Comparison of ENCODE assay signal across 8 mouse cellular contexts in genomic region chr17:24886134-24886931, GRCm38 (mm10). TPM values are rescaled to one million over a fixed set of nuclear protein-coding genes. Genes with fewer than 3 reads are reported as not detected.
DNase-seq lines count a peak whose midpoint lies in the region; ATAC-seq and TF ChIP-seq lines count a peak whose summit lies in the region.

Nubp2 (minus strand) TSS chr17:24886349.
Spsb3 (plus strand) TSS chr17:24886643.

- CTCF ChIA-PET in Patski (lab: Charles Lee): no interaction called here

- DNase-seq in Patski (ENCODE audit: low read depth, low spot score): peak; percentile 97
- DNase-seq in cerebellum, postnatal 14 days: peak; percentile 99
- peak; percentile 94 to 99 for DNase-seq in frontal cortex, postnatal 14 days (ENCODE audit: low spot score in 2 of 2)
- peak; percentile 93 for DNase-seq in layer of hippocampus, postnatal 25 days (ENCODE audit: extremely low spot score in 1 of 2, low spot score in 1 of 2)
- peak; percentile 100 for DNase-seq in lung, postnatal 25 days (ENCODE audit: low spot score)
- peak; percentile 97 for DNase-seq in retina, embryonic 14.5 days (ENCODE audit: low spot score)
- peak; percentile 98 for DNase-seq in thymus, postnatal 4 days

- H3K4me3 ChIP-seq in hindbrain, embryonic 13.5 days: peak within 1 kb of the TSS; percentile 92

- under 1% methylated on average over 69 of the region's 69 CpGs for WGBS in hindbrain, embryonic 13.5 days

- H3K4me1 ChIP-seq in hindbrain, embryonic 13.5 days (replicated peaks): peaks cover 39% of the 10 kb centered on the region

- no peaks in the 10 kb centered on the region for H3K9me3 ChIP-seq in hindbrain, embryonic 13.5 days

- peak within 1 kb of the TSS; percentile 94 for H3K9ac ChIP-seq in hindbrain, embryonic 13.5 days

- POLR2A ChIA-PET in Patski (lab: Charles Lee): interaction anchor here (1.0 kb wide), 1 partner anchor 48 kb away, joined by 4 read pairs; no protein-coding TSS in a partner anchor

- in situ Hi-C loops in Patski (cut with MboI; ENCODE audit: low pct_unique_long_range_greater_than_20kb): loop anchor here (5.0 kb wide), 1 partner anchor 39 kb away; no protein-coding TSS in a partner anchor

- no peak for TF ChIP-seq CTCF in Patski (IDR thresholded peaks at IDR 0.05)

- H3K27ac ChIP-seq in hindbrain, embryonic 13.5 days: peak within 1 kb of the TSS; percentile 85

- H3K36me3 ChIP-seq in hindbrain, embryonic 13.5 days: peaks cover 52% of the 10 kb centered on the region

- peak; percentile 91 for ATAC-seq in Patski
- peak; percentile 98 for ATAC-seq in hindbrain, embryonic 13.5 days (ENCODE audit: low FRiP score)

- H3K4me2 ChIP-seq in hindbrain, embryonic 13.5 days: peak within 1 kb of the TSS; percentile 96

- H3K27me3 ChIP-seq in Patski: no peaks in the 10 kb centered on the region
- H3K27me3 ChIP-seq in hindbrain, embryonic 13.5 days: no peaks in the 10 kb centered on the region

RNA-seq across cellular contexts. Expression of gene Nubp2, which starts in this region (rescaled TPM):
- polyA plus RNA-seq in Patski (2021): 49.8 TPM
- polyA plus RNA-seq in hindbrain, embryonic 13.5 days (2015; fragmentation: Nextera tagmentation; extraction: Ambion mirVana): 71.3 and 74.4 TPM in 2 replicates
- 10 to 100 TPM; 33.5 to 38.1 TPM for total RNA-seq in layer of hippocampus, postnatal 25 days (2021)

RNA-seq across cellular contexts. Expression of gene Spsb3, which starts in this region (rescaled TPM):
- 32.4 TPM for polyA plus RNA-seq in Patski (2021)
- 72.8 and 80.0 TPM in 2 replicates for polyA plus RNA-seq in hindbrain, embryonic 13.5 days (2015; fragmentation: Nextera tagmentation; extraction: Ambion mirVana)
- 10 to 100 TPM; 41.5 to 48.9 TPM for total RNA-seq in layer of hippocampus, postnatal 25 days (2021)

Comparison
In these comparisons a context has a peak if more than half of its experiments do, and no peak if none do; other contexts are left out.
1. Peak in every context shown above with its lines: DNase-seq, ATAC-seq, H3K4me3 ChIP-seq and H3K27ac ChIP-seq.